Mouse (Mus musculus) liver, embryonic 13.5 days (tissue): ENCODE results near the gene Hist2h3b. TPM values are rescaled to one million over a fixed set of nuclear protein-coding genes. Genes with fewer than 3 reads are reported as not detected.
A peak's percentile ranks its signal among the peaks of the same experiment; 100 is the strongest.
"Not testable (repeated sequence)": the region's sequence is repeated elsewhere in the genome, so short reads cannot be mapped to it uniquely, and the experiment has no call there.

Source experiments
- ATAC-seq: fragments of 200-750 bp; cut with Nextera tagmentation; 2 replicates; pipeline ENCODE4 v1.8.0; 2017; ENCODE audit warnings: low read depth, mild to moderate bottlenecking, moderate number of reproducible peaks, moderate library complexity
- DNase-seq: peaks from one replicate; pipeline ENCODE4 v3.0.0; 2022
- H3K27ac ChIP-seq: fragments of 300-500 bp; sonication (generic); 2 replicates; pipeline ENCODE4 v1.5.1; 2015; ENCODE audit warnings: moderate library complexity, mild to moderate bottlenecking, inconsistent platforms
- H3K27me3 ChIP-seq: fragments of 300-500 bp; sonication (generic); 2 replicates; pipeline ENCODE4 v1.6.1; 2015; ENCODE audit warnings: mild to moderate bottlenecking, inconsistent platforms
- H3K36me3 ChIP-seq: fragments of 300-500 bp; sonication (generic); 2 replicates; pipeline ENCODE4 v1.6.1; 2015; ENCODE audit warnings: mild to moderate bottlenecking, inconsistent platforms
- H3K4me1 ChIP-seq: fragments of 300-500 bp; sonication (generic); replicated peaks from 2 replicates; pipeline ENCODE4 v1.6.1; 2015; ENCODE audit warnings: inconsistent platforms
- H3K4me2 ChIP-seq: fragments of 300-500 bp; sonication (generic); 2 replicates; pipeline ENCODE4 v1.6.1; 2015; ENCODE audit warnings: inconsistent platforms, mild to moderate bottlenecking, moderate library complexity
- H3K4me3 ChIP-seq: fragments of 300-500 bp; sonication (generic); replicated peaks from 2 replicates; pipeline ENCODE4 v1.5.1; 2015; ENCODE audit warnings: mild to moderate bottlenecking, inconsistent platforms
- H3K9ac ChIP-seq: fragments of 300-500 bp; sonication (generic); 2 replicates; pipeline ENCODE4 v1.6.1; 2015; ENCODE audit warnings: mild to moderate bottlenecking, inconsistent platforms
- H3K9me3 ChIP-seq: fragments of 300-500 bp; sonication (generic); replicated peaks from 2 replicates; pipeline ENCODE4 v1.6.1; 2016; ENCODE audit warnings: inconsistent platforms
- WGBS: fragments of 180-500 bp; shearing (Covaris S2); methylation state at CpG from one replicate; pipeline ENCODE4 v1.1.7; 2015; ENCODE audit not compliant: insufficient replicate concordance; 5-methylcytosine and 5-hydroxymethylcytosine counted together
- polyA plus RNA-seq: library from polyadenylated mRNA; unstranded; fragments of >200 nt; fragmentation: Nextera tagmentation; extraction: Ambion mirVana; gene quantifications from 2 replicates; pipeline ENCODE4 v1.2.1, GENCODE M21; 2015

Gene Hist2h3b
- polyA plus RNA-seq, 1 experiment from 2014 or later = 159 TPM

DNA sequence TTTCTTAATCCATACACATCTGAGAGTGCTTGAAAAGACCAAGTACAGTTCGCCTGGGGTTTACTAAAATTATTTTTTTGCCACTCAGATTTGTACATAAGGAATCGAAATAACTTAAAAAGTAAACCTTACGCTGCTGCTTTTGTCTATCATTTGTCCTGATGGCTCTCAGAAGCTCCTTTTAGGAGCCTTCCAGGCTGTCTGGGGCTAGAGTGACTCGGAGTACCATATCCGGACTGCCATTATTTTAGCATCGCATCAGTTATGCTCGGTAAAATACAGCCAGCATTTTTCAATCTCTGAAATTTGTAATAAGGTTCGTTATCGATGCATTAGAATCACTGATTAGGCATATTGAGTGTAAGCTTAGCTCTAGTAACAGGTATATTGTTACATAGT is 27.7 kb upstream of the Hist2h3b start:
- peak overlapping the region; percentile 49 for H3K4me2 ChIP-seq
- H3K36me3 ChIP-seq = no peaks in the 10 kb centered on the region
- 81% methylated on average over 9 of the region's 9 CpGs for WGBS
- peak overlapping the region; percentile 16; the same call in 1 of the 2 replicates for H3K4me3 ChIP-seq
- peak overlapping the region; percentile 98 for H3K27ac ChIP-seq
- no peaks in the 10 kb centered on the region for H3K9me3 ChIP-seq
- DNase-seq (no peak), ATAC-seq (no peak)
- no peaks in the 10 kb centered on the region for H3K27me3 ChIP-seq
- peak overlapping the region; percentile 69 for H3K9ac ChIP-seq
- peaks cover 65% of the 10 kb centered on the region for H3K4me1 ChIP-seq

DNA sequence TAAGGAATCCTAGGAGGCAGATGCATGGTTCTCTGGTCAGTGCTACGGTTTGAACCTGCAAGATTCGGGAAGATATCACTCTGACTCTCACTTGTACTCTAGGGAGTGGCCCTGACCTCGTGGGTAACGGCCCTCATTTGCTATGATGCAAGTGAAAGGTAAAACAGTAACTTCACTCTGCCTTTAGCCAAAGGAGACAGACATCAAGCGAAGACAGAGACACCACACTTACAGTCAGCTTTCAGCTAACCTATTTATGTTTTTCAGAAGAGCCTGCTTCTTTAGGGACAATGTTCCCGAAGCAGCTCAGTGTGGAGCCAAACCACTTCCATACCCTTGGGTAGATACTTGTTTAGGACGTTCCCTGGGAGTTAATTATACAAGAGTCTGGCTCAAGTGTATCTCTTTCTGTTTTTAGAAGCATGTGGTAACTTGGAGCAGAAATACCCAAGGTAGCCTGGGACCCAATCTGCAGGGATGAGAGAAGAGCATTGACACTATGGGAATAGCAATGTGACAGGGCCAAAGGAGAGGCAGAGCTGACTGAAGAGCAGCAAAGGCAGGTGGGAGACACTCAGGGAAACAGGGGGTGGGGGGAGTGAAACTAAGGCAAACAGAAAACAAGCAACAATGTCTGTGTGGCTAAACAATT is 24.4 kb upstream of the Hist2h3b start:
- H3K4me2 ChIP-seq = peak overlapping the region; percentile 77
- peak overlapping the region; percentile 66 for H3K4me3 ChIP-seq
- peak overlapping the region; percentile 91 for H3K9ac ChIP-seq
- WGBS = 63% methylated on average over 7 of the region's 7 CpGs
- DNase-seq (no peak), ATAC-seq (no peak)
- no peaks in the 10 kb centered on the region for H3K9me3 ChIP-seq
- no peaks in the 10 kb centered on the region for H3K27me3 ChIP-seq
- H3K36me3 ChIP-seq = no peaks in the 10 kb centered on the region
- peak overlapping the region; percentile 98 for H3K27ac ChIP-seq
- peaks cover 61% of the 10 kb centered on the region for H3K4me1 ChIP-seq

DNA sequence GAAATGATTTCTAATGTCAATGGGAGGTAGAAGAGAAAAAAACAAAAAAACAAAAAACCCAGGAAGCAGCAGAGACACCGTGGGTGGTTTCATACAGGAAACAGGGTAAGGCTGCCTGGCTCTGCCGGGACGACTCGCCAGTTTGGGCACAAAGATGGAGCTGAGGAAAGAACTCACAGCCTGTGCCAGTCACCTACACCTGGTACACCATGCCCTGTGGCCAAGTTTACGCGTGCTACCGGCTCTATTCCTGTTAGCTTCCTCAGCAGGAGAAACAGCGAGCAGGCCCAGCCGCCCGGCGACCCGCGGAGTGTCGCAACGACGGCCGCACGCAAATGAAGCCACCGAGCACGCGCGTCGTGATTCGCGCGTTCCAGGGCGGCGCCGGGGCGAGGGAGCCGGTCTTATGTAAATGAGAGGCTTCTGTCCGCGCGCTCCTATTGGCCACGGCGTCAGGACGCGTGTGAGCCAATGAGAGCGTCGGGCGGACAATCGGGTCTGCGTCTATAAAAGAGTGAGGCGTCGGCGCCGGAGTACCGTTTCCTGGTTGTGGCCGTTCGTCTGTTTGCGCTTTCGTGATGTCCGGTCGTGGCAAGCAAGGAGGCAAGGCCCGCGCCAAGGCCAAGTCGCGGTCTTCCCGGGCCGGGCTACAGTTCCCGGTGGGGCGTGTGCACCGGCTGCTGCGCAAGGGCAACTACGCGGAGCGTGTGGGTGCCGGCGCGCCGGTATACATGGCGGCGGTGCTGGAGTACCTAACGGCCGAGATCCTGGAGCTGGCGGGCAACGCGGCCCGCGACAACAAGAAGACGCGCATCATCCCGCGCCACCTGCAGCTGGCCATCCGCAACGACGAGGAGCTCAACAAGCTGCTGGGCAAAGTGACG is 23.2 kb upstream of the Hist2h3b start, which contains the start of gene Hist2h2aa1:
Gene Hist2h2aa1 (plus strand): TSS at position 495 of the 884 bp plus-strand sequence.
- not testable (repeated sequence) for H3K9me3 ChIP-seq, H3K27me3 ChIP-seq, H3K36me3 ChIP-seq
- Histone ChIP-seq H3K4me3 (peak within 1 kb of the TSS; percentile 66), H3K9ac (peak within 1 kb of the TSS; percentile 91), H3K4me1 (peaks cover 73% of the 10 kb centered on the region), H3K27ac (peak within 1 kb of the TSS; percentile 98), H3K4me2 (peak within 1 kb of the TSS; percentile 77)
- peak; percentile 83 for DNase-seq
- peak; percentile 72 for ATAC-seq
- under 1% methylated on average over 38 of the region's 88 CpGs for WGBS

- peak overlapping the region; percentile 47 for H3K4me2 ChIP-seq
- H3K9ac ChIP-seq = peak overlapping the region; percentile 63; the same call in 1 of the 2 replicates
- ATAC-seq = peak; percentile 61
These were observed 22.4 kb upstream of the Hist2h3b start for GRCm38 (mm10) chr3:96246018-96246417.

GRCm38 (mm10) chr3:96246427-96246856 is 22.0 kb upstream of the Hist2h3b start, which contains the start of gene Hist2h3c1:
Hist2h3c1 (plus strand) TSS chr3:96246685.
- Histone ChIP-seq H3K9ac (peak within 1 kb of the TSS; percentile 82), H3K4me3 (peak within 1 kb of the TSS; percentile 63), H3K4me2 (peak within 1 kb of the TSS; percentile 69), H3K27ac (peak within 1 kb of the TSS; percentile 93), H3K4me1 (peaks cover 72% of the 10 kb centered on the region)
- DNase-seq, H3K9me3 ChIP-seq, H3K36me3 ChIP-seq, H3K27me3 ChIP-seq: not testable (repeated sequence)
- WGBS = no CpG with 5 or more reads among the region's 47 CpGs
- peak; percentile 83 for ATAC-seq

More at GRCm38 (mm10) chr3:96246018-96246417, 22.4 kb upstream of the Hist2h3b start:
- 0% methylated on average over 10 of the region's 21 CpGs for WGBS
- not testable (repeated sequence) for H3K36me3 ChIP-seq, H3K27me3 ChIP-seq, DNase-seq, H3K9me3 ChIP-seq
- peak overlapping the region; percentile 92 for H3K27ac ChIP-seq
- peaks cover 74% of the 10 kb centered on the region for H3K4me1 ChIP-seq
- peak overlapping the region; percentile 44 for H3K4me3 ChIP-seq

GRCm38 (mm10) chr3:96247356-96248140 is 20.9 kb upstream of the Hist2h3b start:
- Histone ChIP-seq H3K4me2 (peak overlapping the region; percentile 69), H3K9ac (peak overlapping the region; percentile 82), H3K9me3 (no peaks in the 10 kb centered on the region), H3K36me3 (no peaks in the 10 kb centered on the region), H3K4me1 (peaks cover 66% of the 10 kb centered on the region), H3K27ac (peak overlapping the region; percentile 93), H3K27me3 (no peaks in the 10 kb centered on the region), H3K4me3 (peak overlapping the region; percentile 63)
- 2% methylated on average over 11 of the region's 11 CpGs for WGBS
- ATAC-seq (no peak), DNase-seq (no peak)

DNA sequence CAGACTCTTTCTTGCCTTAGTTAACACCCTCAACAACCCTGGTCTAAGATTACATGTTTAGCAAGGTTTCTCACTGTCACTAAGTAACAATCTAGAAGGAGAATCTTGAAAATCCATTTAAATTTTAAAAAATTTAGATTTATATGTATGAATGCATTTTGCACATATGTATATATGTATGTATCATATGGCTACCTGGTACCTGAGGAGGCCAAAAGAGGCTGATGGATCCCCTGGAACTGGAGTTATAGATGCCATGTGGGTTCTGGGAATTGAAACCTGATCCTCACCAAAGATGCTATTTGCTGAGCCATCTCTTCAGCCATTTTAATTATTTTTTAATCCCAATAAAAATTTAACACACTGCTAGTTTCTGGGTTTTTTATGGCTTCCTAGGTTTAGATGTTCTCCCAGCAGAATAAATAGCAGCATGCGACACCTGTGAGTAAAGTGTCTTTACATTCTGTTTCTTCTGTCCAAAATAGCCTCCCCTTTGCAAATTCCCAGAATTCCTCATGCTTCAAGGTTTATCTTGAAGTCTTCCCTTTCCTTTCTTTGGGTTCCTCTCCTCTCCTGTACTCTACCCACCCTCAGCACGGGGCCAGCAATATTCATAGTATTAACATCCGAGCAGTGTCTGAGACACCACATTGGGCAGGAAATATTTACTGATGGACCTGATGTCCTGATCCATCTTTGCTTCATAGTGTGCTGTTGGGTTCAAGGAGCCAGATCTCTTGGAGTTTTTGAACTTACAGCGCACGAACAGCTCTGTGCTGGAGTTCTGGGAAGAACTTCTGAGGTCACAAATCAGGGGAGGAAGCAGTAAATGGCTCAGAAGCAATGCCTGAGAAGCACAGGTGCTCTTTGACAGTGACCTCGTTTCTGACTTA is 20.1 kb upstream of the Hist2h3b start:
- Histone ChIP-seq H3K27me3 (no peaks in the 10 kb centered on the region), H3K27ac (peak overlapping the region; percentile 93), H3K9ac (peak overlapping the region; percentile 82), H3K4me3 (peak overlapping the region; percentile 63), H3K36me3 (no peaks in the 10 kb centered on the region), H3K4me1 (peaks cover 67% of the 10 kb centered on the region), H3K9me3 (no peaks in the 10 kb centered on the region), H3K4me2 (peak overlapping the region; percentile 69)
- DNase-seq = no peak
- WGBS = 44% methylated on average over 6 of the region's 6 CpGs
- ATAC-seq = no peak

DNA sequence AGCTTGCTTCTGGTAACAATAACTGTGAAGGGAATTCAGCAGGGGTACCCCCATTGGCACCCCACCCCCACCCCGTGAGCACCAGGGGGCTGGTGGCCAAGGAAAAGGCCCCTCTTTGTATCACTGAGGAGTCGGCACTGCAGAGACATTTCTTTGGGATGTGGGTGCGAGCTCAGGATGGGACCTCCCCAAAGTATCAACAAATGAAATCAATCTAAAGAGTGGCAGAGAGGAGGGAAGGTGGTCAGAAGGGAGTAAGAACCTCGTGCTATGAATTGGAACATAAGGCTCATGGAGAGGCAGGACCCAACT is 19.5 kb upstream of the Hist2h3b start:
- ATAC-seq = no peak
- 62% methylated on average over 4 of the region's 4 CpGs for WGBS
- Histone ChIP-seq H3K4me2 (peak overlapping the region; percentile 69), H3K9ac (peak overlapping the region; percentile 82), H3K9me3 (no peaks in the 10 kb centered on the region), H3K27me3 (no peaks in the 10 kb centered on the region), H3K4me1 (peaks cover 67% of the 10 kb centered on the region), H3K27ac (peak overlapping the region; percentile 93), H3K36me3 (no peaks in the 10 kb centered on the region), H3K4me3 (peak overlapping the region; percentile 63)
- DNase-seq = no peak

- no peak overlapping the region for H3K4me3 ChIP-seq
- H3K4me1 ChIP-seq = peaks cover 75% of the 10 kb centered on the region
- ATAC-seq (no peak), DNase-seq (no peak)
- no peaks in the 10 kb centered on the region for H3K27me3 ChIP-seq
- 49% methylated on average over 3 of the region's 3 CpGs for WGBS
- H3K4me2 ChIP-seq = peak overlapping the region; percentile 32
- H3K27ac ChIP-seq = peak overlapping the region; percentile 93
- no peaks in the 10 kb centered on the region for H3K36me3 ChIP-seq
- H3K9me3 ChIP-seq = no peaks in the 10 kb centered on the region
- H3K9ac ChIP-seq = peak overlapping the region; percentile 63
These were observed 17.6 kb upstream of the Hist2h3b start for GRCm38 (mm10) chr3:96250890-96251289.

- Histone ChIP-seq H3K4me2 (no peak overlapping the region), H3K4me1 (peaks cover 82% of the 10 kb centered on the region), H3K9ac (no peak overlapping the region), H3K27ac (peak overlapping the region; percentile 57; the same call in 1 of the 2 replicates), H3K9me3 (no peaks in the 10 kb centered on the region), H3K36me3 (no peaks in the 10 kb centered on the region), H3K27me3 (no peaks in the 10 kb centered on the region), H3K4me3 (no peak overlapping the region)
- ATAC-seq = no peak
- WGBS = 73% methylated on average over 3 of the region's 3 CpGs
- DNase-seq = no peak
These were observed 16.7 kb upstream of the Hist2h3b start for GRCm38 (mm10) chr3:96251787-96252186.
